Mouse (Mus musculus): ENCODE data around the gene Mmachc. TPM values are rescaled to one million over a fixed set of nuclear protein-coding genes. Genes with fewer than 3 reads are reported as not detected.
A peak's percentile ranks its signal among the peaks of the same experiment; 100 is the strongest.
"Not testable (repeated sequence)": the region's sequence is repeated elsewhere in the genome, so short reads cannot be mapped to it uniquely, and the experiment has no call there.

Mmachc gene
- polyA plus RNA-seq, 1 experiment from 2014 or later, result 9.4 TPM

GRCm38 (mm10) chr4:116710154-116710553, 1.9 kb upstream of the Mmachc start:
- Histone ChIP-seq H3K36me3 (ENCODE audit: inconsistent target) (0 out of 2 replicates have a peak, but pooled peaks cover 5% of the 10 kb centered on the region), H3K4me3 (ENCODE audit: inconsistent target) (no peak overlapping the region), H3K27ac (no peak overlapping the region), H3K79me2 (ENCODE audit: inconsistent target) (no peaks in the 10 kb centered on the region)
- 86% methylated on average over 1 of the region's 2 CpGs for WGBS (ENCODE audit: missing documents)

GRCm38 (mm10) chr4:116708791-116709390, 685 bp upstream of the Mmachc start:
- Histone ChIP-seq H3K27ac (peak overlapping the region; percentile 32), H3K4me3 (ENCODE audit: inconsistent target) (peak overlapping the region; percentile 72)
- 4% methylated on average over 8 of the region's 9 CpGs for WGBS (ENCODE audit: missing documents)

GRCm38 (mm10) chr4:116707666-116708065, 540 bp downstream of the Mmachc start:
- no peaks in the 10 kb centered on the region for H3K36me3 ChIP-seq (ENCODE audit: inconsistent target)
- H3K27ac ChIP-seq, result peak overlapping the region; percentile 32
- WGBS (ENCODE audit: missing documents), result 9% methylated on average over 9 of the region's 9 CpGs
- no peaks in the 10 kb centered on the region for H3K79me2 ChIP-seq (ENCODE audit: inconsistent target)
- peak overlapping the region; percentile 72 for H3K4me3 ChIP-seq (ENCODE audit: inconsistent target)

More at GRCm38 (mm10) chr4:116708791-116709390, 685 bp upstream of the Mmachc start:
- no peaks in the 10 kb centered on the region for H3K79me2 ChIP-seq (ENCODE audit: inconsistent target)
- H3K36me3 ChIP-seq (ENCODE audit: inconsistent target), result no peaks in the 10 kb centered on the region

- Histone ChIP-seq H3K27ac (no peak overlapping the region), H3K4me3 (ENCODE audit: inconsistent target) (no peak overlapping the region), H3K79me2 (ENCODE audit: inconsistent target) (no peaks in the 10 kb centered on the region; the same call in 1 of the 2 replicates), H3K36me3 (ENCODE audit: inconsistent target) (peaks cover 20% of the 10 kb centered on the region)
- 27% methylated on average over 6 of the region's 6 CpGs for WGBS (ENCODE audit: missing documents)
These were observed 4.4 kb downstream of the Mmachc start for GRCm38 (mm10) chr4:116703804-116704203.

- Histone ChIP-seq H3K79me2 (ENCODE audit: inconsistent target) (peaks cover 25% of the 10 kb centered on the region), H3K36me3 (ENCODE audit: inconsistent target) (peaks cover 45% of the 10 kb centered on the region), H3K4me3 (ENCODE audit: inconsistent target) (no peak overlapping the region), H3K27ac (no peak overlapping the region)
- WGBS (ENCODE audit: missing documents), result 100% methylated on average over 1 of the region's 1 CpGs
These were observed 7.2 kb downstream of the Mmachc start for GRCm38 (mm10) chr4:116700964-116701363.

GRCm38 (mm10) chr4:116698693-116699342, 9.4 kb downstream of the Mmachc start:
- no peak overlapping the region for H3K4me3 ChIP-seq (ENCODE audit: inconsistent target)
- peaks cover 65% of the 10 kb centered on the region for H3K36me3 ChIP-seq (ENCODE audit: inconsistent target)
- no peak overlapping the region for H3K27ac ChIP-seq
- WGBS (ENCODE audit: missing documents), result 94% methylated on average over 2 of the region's 2 CpGs
- H3K79me2 ChIP-seq (ENCODE audit: inconsistent target), result peaks cover 46% of the 10 kb centered on the region

- peaks cover 96% of the 10 kb centered on the region for H3K79me2 ChIP-seq (ENCODE audit: inconsistent target)
- WGBS (ENCODE audit: missing documents), result 92% methylated on average over 2 of the region's 2 CpGs
- H3K36me3 ChIP-seq (ENCODE audit: inconsistent target), result peaks cover 74% of the 10 kb centered on the region
- no peak overlapping the region for H3K4me3 ChIP-seq (ENCODE audit: inconsistent target)
- no peak overlapping the region for H3K27ac ChIP-seq
These were observed 14.4 kb downstream of the Mmachc start for GRCm38 (mm10) chr4:116693785-116694184.

GRCm38 (mm10) chr4:116692146-116692545, 16.1 kb downstream of the Mmachc start:
- peaks cover 100% of the 10 kb centered on the region for H3K79me2 ChIP-seq (ENCODE audit: inconsistent target)
- 92% methylated on average over 2 of the region's 2 CpGs for WGBS (ENCODE audit: missing documents)
- peaks cover 66% of the 10 kb centered on the region for H3K36me3 ChIP-seq (ENCODE audit: inconsistent target)
- H3K4me3 ChIP-seq (ENCODE audit: inconsistent target), result no peak overlapping the region
- H3K27ac ChIP-seq, result no peak overlapping the region

GRCm38 (mm10) chr4:116689309-116689876, 18.8 kb downstream of the Mmachc start:
- Histone ChIP-seq H3K27ac (no peak overlapping the region), H3K36me3 (ENCODE audit: inconsistent target) (peaks cover 41% of the 10 kb centered on the region), H3K4me3 (ENCODE audit: inconsistent target) (peak overlapping the region; percentile 78; the same call in 1 of the 2 replicates), H3K79me2 (ENCODE audit: inconsistent target) (peaks cover 95% of the 10 kb centered on the region)
- 86% methylated on average over 4 of the region's 4 CpGs for WGBS (ENCODE audit: missing documents)

- Histone ChIP-seq H3K4me3 (ENCODE audit: inconsistent target) (peak overlapping the region; percentile 78), H3K36me3 (ENCODE audit: inconsistent target) (peaks cover 26% of the 10 kb centered on the region), H3K27ac (peak overlapping the region; percentile 87), H3K79me2 (ENCODE audit: inconsistent target) (peaks cover 72% of the 10 kb centered on the region)
- WGBS (ENCODE audit: missing documents), result 0% methylated on average over 1 of the region's 1 CpGs
These were observed 21.2 kb downstream of the Mmachc start for GRCm38 (mm10) chr4:116687041-116687440.

GRCm38 (mm10) chr4:116685402-116686061, 22.7 kb downstream of the Mmachc start, which contains the start of gene Prdx1:
TSS of gene Prdx1 (plus strand) at chr4:116685544.
- peak within 1 kb of the TSS; percentile 87 for H3K27ac ChIP-seq
- WGBS (ENCODE audit: missing documents), result under 1% methylated on average over 50 of the region's 56 CpGs
- H3K4me3 ChIP-seq (ENCODE audit: inconsistent target), result peak within 1 kb of the TSS; percentile 78
- peaks cover 57% of the 10 kb centered on the region for H3K79me2 ChIP-seq (ENCODE audit: inconsistent target)
- H3K36me3 ChIP-seq (ENCODE audit: inconsistent target), result peaks cover 11% of the 10 kb centered on the region; the same call in 1 of the 2 replicates

- 69% methylated on average over 2 of the region's 2 CpGs for WGBS (ENCODE audit: missing documents)
- Histone ChIP-seq H3K27ac (peak overlapping the region; percentile 87), H3K79me2 (ENCODE audit: inconsistent target) (peaks cover 48% of the 10 kb centered on the region), H3K36me3 (ENCODE audit: inconsistent target) (peaks cover 11% of the 10 kb centered on the region; the same call in 1 of the 2 replicates), H3K4me3 (ENCODE audit: inconsistent target) (peak overlapping the region; percentile 78)
These were observed 23.5 kb downstream of the Mmachc start for GRCm38 (mm10) chr4:116684665-116685064.

- H3K27ac ChIP-seq, result peak overlapping the region; percentile 87
- no peak overlapping the region for H3K4me3 ChIP-seq (ENCODE audit: inconsistent target)
- H3K36me3 ChIP-seq (ENCODE audit: inconsistent target), result peaks cover 9% of the 10 kb centered on the region; the same call in 1 of the 2 replicates
- H3K79me2 ChIP-seq (ENCODE audit: inconsistent target), result peaks cover 41% of the 10 kb centered on the region
- 93% methylated on average over 4 of the region's 4 CpGs for WGBS (ENCODE audit: missing documents)
These were observed 24.2 kb downstream of the Mmachc start for GRCm38 (mm10) chr4:116683957-116684356.

- H3K4me3 ChIP-seq (ENCODE audit: inconsistent target); H3K36me3 ChIP-seq (ENCODE audit: inconsistent target); H3K79me2 ChIP-seq (ENCODE audit: inconsistent target); H3K27ac ChIP-seq: not testable (repeated sequence)
- 100% methylated on average over 2 of the region's 4 CpGs for WGBS (ENCODE audit: missing documents)
These were observed 27.7 kb downstream of the Mmachc start for GRCm38 (mm10) chr4:116680521-116680920.

All from macrophage (primary cell).